Mouse (Mus musculus) midbrain, embryonic 11.5 days (tissue): Measurements from ENCODE around the gene Mcm3ap. TPM values are rescaled to one million over a fixed set of nuclear protein-coding genes. Genes with fewer than 3 reads are reported as not detected.

ENCODE experiments used
- ATAC-seq: fragments of 200-750 bp; cut with Nextera tagmentation; 2 replicates; pipeline ENCODE4 v1.8.0; 2017; ENCODE audit warnings: moderate TSS enrichment, moderate library complexity; ENCODE audit not compliant: low FRiP score
- DNase-seq: peaks from one replicate; pipeline ENCODE4 v3.0.0; 2015; ENCODE audit warnings: low spot score; ENCODE audit errors: missing footprints
- H3K27ac ChIP-seq: fragments of 300-500 bp; sonication (generic); 2 replicates; pipeline ENCODE4 v1.5.1; 2014; ENCODE audit warnings: low read depth, low read length
- H3K27me3 ChIP-seq: fragments of 300-500 bp; sonication (generic); 2 replicates; pipeline ENCODE4 v1.6.1; 2014; ENCODE audit warnings: mild to moderate bottlenecking, low read length, moderate library complexity, mixed read lengths; ENCODE audit not compliant: control insufficient read depth, insufficient read depth
- H3K36me3 ChIP-seq: fragments of 300-500 bp; sonication (generic); 2 replicates; pipeline ENCODE4 v1.6.1; 2014; ENCODE audit warnings: mild to moderate bottlenecking, low read length, moderate library complexity, mixed read lengths; ENCODE audit not compliant: control insufficient read depth, insufficient read depth
- H3K4me1 ChIP-seq: fragments of 300-500 bp; sonication (generic); 2 replicates; pipeline ENCODE4 v1.6.1; 2014; ENCODE audit warnings: low read length; ENCODE audit not compliant: control insufficient read depth, insufficient read depth
- H3K4me2 ChIP-seq: fragments of 300-500 bp; sonication (generic); 2 replicates; pipeline ENCODE4 v1.6.1; 2014; ENCODE audit warnings: mild to moderate bottlenecking, moderate library complexity
- H3K4me3 ChIP-seq: fragments of 300-500 bp; sonication (generic); 2 replicates; pipeline ENCODE4 v1.5.1; 2014; ENCODE audit warnings: low read depth, low read length
- H3K9ac ChIP-seq: fragments of 300-500 bp; sonication (generic); 2 replicates; pipeline ENCODE4 v1.6.1; 2014; ENCODE audit warnings: low read length
- H3K9me3 ChIP-seq: fragments of 300-500 bp; sonication (generic); 2 replicates; pipeline ENCODE4 v1.6.1; 2016; ENCODE audit warnings: low read length; ENCODE audit not compliant: control insufficient read depth
- WGBS: fragments of 180-500 bp; shearing (Covaris S2); extraction: QIAGEN DNeasy Blood & Tissue Kit; methylation state at CpG from one replicate; pipeline ENCODE4 v1.1.7; 2014; 5-methylcytosine and 5-hydroxymethylcytosine counted together
- polyA plus RNA-seq: library from polyadenylated mRNA; unstranded; fragments of >200 nt; fragmentation: Nextera tagmentation; extraction: Ambion mirVana; gene quantifications from 2 replicates; pipeline ENCODE4 v1.2.1, GENCODE M21; 2014

The Mcm3ap gene
- polyA plus RNA-seq, 1 experiment from 2014 or later = 66.8 TPM

GRCm38 (mm10) chr10:76546566-76546965 is 77.8 kb downstream of the Mcm3ap start:
- ATAC-seq = no peak
- 94% methylated on average over 8 of the region's 8 CpGs for WGBS
- H3K9ac ChIP-seq = no peak overlapping the region

GRCm38 (mm10) chr10:76548218-76548617 is 79.5 kb downstream of the Mcm3ap start:
- Histone ChIP-seq H3K4me1 (no peaks in the 10 kb centered on the region), H3K27me3 (no peaks in the 10 kb centered on the region), H3K9me3 (no peaks in the 10 kb centered on the region), H3K36me3 (peaks cover 47% of the 10 kb centered on the region), H3K4me3 (no peak overlapping the region), H3K27ac (no peak overlapping the region), H3K9ac (no peak overlapping the region), H3K4me2 (no peak overlapping the region)
- WGBS = 91% methylated on average over 8 of the region's 8 CpGs
- no peak for ATAC-seq
- DNase-seq = no peak

More at GRCm38 (mm10) chr10:76546566-76546965, 77.8 kb downstream of the Mcm3ap start:
- no peak for DNase-seq
- Histone ChIP-seq H3K27me3 (no peaks in the 10 kb centered on the region), H3K4me1 (no peaks in the 10 kb centered on the region), H3K4me2 (no peak overlapping the region), H3K27ac (no peak overlapping the region), H3K9me3 (no peaks in the 10 kb centered on the region), H3K4me3 (no peak overlapping the region), H3K36me3 (peaks cover 43% of the 10 kb centered on the region)

DNA sequence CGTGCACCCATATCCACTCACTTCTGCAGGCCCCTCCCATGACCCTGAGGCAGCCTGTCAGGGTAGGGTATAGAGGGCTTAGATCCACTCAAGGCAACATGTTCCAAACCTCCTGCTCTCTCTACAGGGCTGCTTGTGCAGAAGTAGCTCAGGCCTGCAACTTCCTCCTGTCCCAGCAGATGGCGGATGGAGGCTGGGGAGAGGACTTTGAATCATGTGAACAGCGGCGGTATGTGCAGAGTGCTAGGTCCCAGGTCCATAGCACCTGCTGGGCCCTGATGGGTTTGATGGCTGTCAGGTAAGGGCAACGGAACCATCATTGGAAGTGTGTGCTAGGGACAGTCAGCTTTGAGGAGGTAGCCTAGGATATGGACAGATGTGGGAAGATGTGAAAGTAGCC is 81.7 kb downstream of the Mcm3ap start:
- H3K27ac ChIP-seq = no peak overlapping the region
- DNase-seq (no peak), ATAC-seq (no peak)
- WGBS = 91% methylated on average over 5 of the region's 5 CpGs
- no peaks in the 10 kb centered on the region for H3K9me3 ChIP-seq
- H3K9ac ChIP-seq = no peak overlapping the region
- H3K4me1 ChIP-seq = no peaks in the 10 kb centered on the region
- H3K36me3 ChIP-seq = peaks cover 43% of the 10 kb centered on the region
- H3K27me3 ChIP-seq = no peaks in the 10 kb centered on the region
- H3K4me3 ChIP-seq = no peak overlapping the region
- H3K4me2 ChIP-seq = no peak overlapping the region

DNA sequence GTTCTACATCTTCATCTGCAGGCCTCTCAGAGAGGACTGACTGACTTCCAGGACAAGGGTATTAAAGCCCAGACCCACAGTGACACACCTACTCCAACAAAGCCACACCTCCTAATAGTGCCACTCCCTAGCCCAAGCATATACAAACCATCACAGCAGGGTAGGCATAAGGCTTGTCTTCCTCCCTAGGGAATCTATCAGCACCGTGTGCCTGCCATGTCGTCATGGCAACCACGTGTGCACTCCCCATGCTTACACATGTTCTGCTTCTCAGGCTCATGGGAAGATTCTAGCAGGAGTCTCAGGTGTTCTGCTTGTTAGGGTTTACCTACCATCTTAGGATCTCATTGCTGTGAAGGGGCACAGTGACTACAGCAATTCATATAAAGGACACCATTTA is 82.8 kb downstream of the Mcm3ap start:
- Histone ChIP-seq H3K9me3 (no peaks in the 10 kb centered on the region), H3K4me3 (no peak overlapping the region), H3K27me3 (no peaks in the 10 kb centered on the region), H3K4me2 (no peak overlapping the region), H3K9ac (no peak overlapping the region), H3K27ac (no peak overlapping the region), H3K36me3 (peaks cover 39% of the 10 kb centered on the region), H3K4me1 (no peaks in the 10 kb centered on the region)
- ATAC-seq = no peak
- no peak for DNase-seq
- 76% methylated on average over 3 of the region's 3 CpGs for WGBS

GRCm38 (mm10) chr10:76554061-76554460 is 85.3 kb downstream of the Mcm3ap start:
- 91% methylated on average over 5 of the region's 5 CpGs for WGBS
- no peak overlapping the region for H3K4me2 ChIP-seq
- no peak overlapping the region for H3K27ac ChIP-seq
- DNase-seq = no peak
- ATAC-seq = no peak
- H3K9ac ChIP-seq = no peak overlapping the region
- H3K36me3 ChIP-seq = peaks cover 30% of the 10 kb centered on the region
- H3K4me1 ChIP-seq = no peaks in the 10 kb centered on the region
- no peak overlapping the region for H3K4me3 ChIP-seq
- H3K9me3 ChIP-seq = no peaks in the 10 kb centered on the region
- no peaks in the 10 kb centered on the region for H3K27me3 ChIP-seq

DNA sequence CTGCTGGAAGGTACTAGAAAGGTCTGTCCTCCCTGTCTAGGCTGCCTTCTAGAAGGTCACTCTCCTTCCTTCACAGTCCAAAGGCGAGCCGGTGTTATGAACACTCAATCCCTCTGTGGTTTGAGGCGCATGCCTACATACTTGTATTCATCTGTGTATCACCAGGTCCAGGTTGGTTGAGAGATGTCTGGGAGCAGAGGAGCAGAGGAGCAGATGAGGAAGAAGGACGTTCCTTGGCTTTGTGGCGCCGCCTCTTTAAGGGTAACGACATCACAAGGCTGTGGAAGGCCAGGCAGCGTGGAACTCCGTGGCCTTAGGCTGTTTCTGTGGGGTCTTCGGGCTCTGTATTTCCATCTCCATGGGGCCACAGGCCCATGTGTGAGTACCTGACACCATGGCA is 93.2 kb downstream of the Mcm3ap start, which contains the start of gene Spatc1l:
Gene Spatc1l, plus strand, starts transcription at position 301 of the 400 bp plus-strand sequence.
- Histone ChIP-seq H3K9me3 (no peaks in the 10 kb centered on the region), H3K9ac (no peak within 1 kb of the TSS), H3K4me1 (no peaks in the 10 kb centered on the region), H3K36me3 (no peaks in the 10 kb centered on the region), H3K4me3 (no peak within 1 kb of the TSS), H3K4me2 (no peak within 1 kb of the TSS), H3K27ac (no peak within 1 kb of the TSS), H3K27me3 (no peaks in the 10 kb centered on the region)
- ATAC-seq (no peak), DNase-seq (no peak)
- WGBS = 90% methylated on average over 10 of the region's 10 CpGs

Other genes starting within 250 kb of the Mcm3ap start
- 106 and 115 TPM in 2 replicates for gene Prmt2, start 231.1 kb upstream of the Mcm3ap start, polyA plus RNA-seq
- gene S100b, start 215.1 kb upstream of the Mcm3ap start, polyA plus RNA-seq = 0.20 and 0.21 TPM in 2 replicates
- 4.1 and 4.2 TPM in 2 replicates for gene Dip2a, start 123.6 kb upstream of the Mcm3ap start, polyA plus RNA-seq
- gene AC141477.1, start 28.5 kb upstream of the Mcm3ap start, polyA plus RNA-seq = not detected in 2 replicates
- 15.6 and 16.4 TPM in 2 replicates for gene Pcnt, start 26.1 kb upstream of the Mcm3ap start, polyA plus RNA-seq
- gene 2610028H24Rik, start 19.8 kb upstream of the Mcm3ap start, polyA plus RNA-seq = not detected in 2 replicates
- 5.7 and 6.1 TPM in 2 replicates for gene Ybey, start 187 bp downstream of the Mcm3ap start, polyA plus RNA-seq
- gene Lss, start 62.7 kb downstream of the Mcm3ap start, polyA plus RNA-seq = 43.7 and 47.4 TPM in 2 replicates
- not detected in 2 replicates for gene Spatc1l, start 93.3 kb downstream of the Mcm3ap start, polyA plus RNA-seq
- not detected in 2 replicates for gene Ftcd, start 106.7 kb downstream of the Mcm3ap start, polyA plus RNA-seq
- gene Col6a2, start 154.7 kb downstream of the Mcm3ap start, polyA plus RNA-seq = 10.7 and 10.8 TPM in 2 replicates